Mouse (Mus musculus): ENCODE results near the gene Aplp1.

- TF ChIP-seq POLR2A (IDR thresholded peaks at IDR 0.05; ENCODE audit: borderline replicate concordance, low read depth, low read length) (no peak), CTCF (IDR thresholded peaks at IDR 0.05; ENCODE audit: low read depth, low read length) (peak; percentile 73)
Measured at GRCm38 (mm10) chr7:30490251-30490956, 45.1 kb upstream of the Aplp1 start.
